Mouse (Mus musculus) MEL (cell line): ENCODE results near the gene Lmntd1. TPM values are rescaled to one million over a fixed set of nuclear protein-coding genes. Genes with fewer than 3 reads are reported as not detected.

Source experiments
- DNase-seq: peaks from one replicate; pipeline ENCODE4 v3.0.0; 2011; ENCODE audit warnings: low read depth, low spot score
- H3K27ac ChIP-seq: 2 replicates; pipeline ENCODE4 v1.5.1; 2012; ENCODE audit warnings: low read depth, mild to moderate bottlenecking, control low read depth, low read length, moderate library complexity; ENCODE audit not compliant: control insufficient read depth
- H3K27me3 ChIP-seq, 2 experiments: fragments of 150-350 bp in 1 of 2; sonication (generic) in 1 of 2; 2 replicates each; pipeline ENCODE4 v1.6.1; 2012; ENCODE audit warnings: low read length in 2 of 2, mild to moderate bottlenecking in 2 of 2, improper control_type of control experiment in 1 of 2, moderate library complexity in 1 of 2; ENCODE audit not compliant: insufficient read depth in 2 of 2, control insufficient read depth in 1 of 2
- H3K36me3 ChIP-seq, 2 experiments: 2 replicates each; pipeline ENCODE4 v1.6.1; 2012 to 2014; ENCODE audit warnings: low read length in 2 of 2, improper control_type of control experiment in 1 of 2, inconsistent platforms in 1 of 2, mild to moderate bottlenecking in 1 of 2; ENCODE audit not compliant: insufficient read depth in 2 of 2, control insufficient read depth in 1 of 2
- H3K4me1 ChIP-seq, 2 experiments: fragments of 150-350 bp in 1 of 2; sonication (generic) in 1 of 2; 2 replicates each; pipeline ENCODE4 v1.6.1; 2012; ENCODE audit warnings: low read length in 2 of 2, improper control_type of control experiment in 1 of 2, mild to moderate bottlenecking in 1 of 2; ENCODE audit not compliant: insufficient read depth in 2 of 2, control insufficient read depth in 1 of 2
- H3K4me3 ChIP-seq, 2 experiments: fragments of 150-350 bp in 1 of 2; sonication (generic) in 1 of 2; 2 replicates each; pipeline ENCODE4 v1.5.1; 2012; ENCODE audit warnings: low read depth in 2 of 2, low read length in 2 of 2, mild to moderate bottlenecking in 2 of 2, moderate library complexity in 2 of 2, control low read depth in 1 of 2, improper control_type of control experiment in 1 of 2; ENCODE audit not compliant: control insufficient read depth in 1 of 2, insufficient read depth in 1 of 2
- H3K79me2 ChIP-seq: 2 replicates; pipeline ENCODE4 v1.6.1; 2012; ENCODE audit warnings: mild to moderate bottlenecking, low read length, moderate library complexity; ENCODE audit not compliant: control insufficient read depth, poor library complexity, insufficient read depth
- H3K9ac ChIP-seq: 2 replicates; pipeline ENCODE4 v1.6.1; 2012; ENCODE audit warnings: low read depth, mild to moderate bottlenecking, control low read depth, low read length, moderate library complexity; ENCODE audit not compliant: control insufficient read depth, poor library complexity, severe bottlenecking
- H3K9me3 ChIP-seq: fragments of 150-350 bp; sonication (generic); replicated peaks from 2 replicates; pipeline ENCODE4 v1.6.1; 2012; ENCODE audit warnings: mild to moderate bottlenecking, low read length, improper control_type of control experiment, moderate library complexity; ENCODE audit not compliant: insufficient read depth
- BHLHE40 ChIP-seq: IDR thresholded peaks from 2 replicates; pipeline ENCODE4 v1.6.1; 2012; ENCODE audit warnings: low read depth, mild to moderate bottlenecking, inconsistent platforms, low read length, improper control_type of control experiment, borderline replicate concordance
- CHD2 ChIP-seq: IDR thresholded peaks from 2 replicates; pipeline ENCODE4 v1.6.1; 2011; ENCODE audit warnings: low read length, improper control_type of control experiment
- ELF1 ChIP-seq: IDR thresholded peaks from 2 replicates; pipeline ENCODE4 v1.6.1; 2014; ENCODE audit warnings: low read depth, mild to moderate bottlenecking, inconsistent platforms, low read length, improper control_type of control experiment, moderate library complexity
- ETS1 ChIP-seq: IDR thresholded peaks from 2 replicates; pipeline ENCODE4 v1.6.1; 2012; ENCODE audit warnings: low read depth, mild to moderate bottlenecking, inconsistent platforms, low read length, improper control_type of control experiment, moderate library complexity
- GABPA ChIP-seq: IDR thresholded peaks from 2 replicates; pipeline ENCODE4 v1.6.1; 2012; ENCODE audit warnings: low read depth, mild to moderate bottlenecking, inconsistent platforms, low read length, improper control_type of control experiment, moderate library complexity
- HCFC1 ChIP-seq: IDR thresholded peaks from 2 replicates; pipeline ENCODE4 v1.6.1; 2012; ENCODE audit warnings: low read depth, mild to moderate bottlenecking, inconsistent platforms, low read length, improper control_type of control experiment, moderate library complexity
- JUND ChIP-seq: IDR thresholded peaks from 2 replicates; pipeline ENCODE4 v1.6.1; 2011; ENCODE audit warnings: low read depth, mild to moderate bottlenecking, improper control_type of control experiment, low read length
- MAZ ChIP-seq: IDR thresholded peaks from 2 replicates; pipeline ENCODE4 v1.6.1; 2012; ENCODE audit warnings: low read depth, mild to moderate bottlenecking, inconsistent platforms, low read length, improper control_type of control experiment
- MEF2A ChIP-seq: IDR thresholded peaks from 2 replicates; pipeline ENCODE4 v1.6.1; 2014; ENCODE audit warnings: low read depth, mild to moderate bottlenecking, inconsistent platforms, low read length, improper control_type of control experiment; ENCODE audit not compliant: poor library complexity, insufficient replicate concordance, severe bottlenecking; ENCODE audit errors: extremely low read depth
- MYB ChIP-seq: IDR thresholded peaks from 2 replicates; pipeline ENCODE4 v1.6.1; 2011; ENCODE audit warnings: mild to moderate bottlenecking, low read depth, low read length, improper control_type of control experiment
- NELFE ChIP-seq: IDR thresholded peaks from 2 replicates; pipeline ENCODE4 v1.6.1; 2011; ENCODE audit warnings: low read depth, low read length, improper control_type of control experiment
- NRF1 ChIP-seq: IDR thresholded peaks from 2 replicates; pipeline ENCODE4 v1.6.1; 2014; ENCODE audit warnings: low read depth, mild to moderate bottlenecking, inconsistent platforms, low read length, improper control_type of control experiment, moderate library complexity; ENCODE audit not compliant: poor library complexity, insufficient read depth, severe bottlenecking
- POLR2A ChIP-seq, 2 experiments: IDR thresholded peaks; 2 replicates each; pipeline ENCODE4 v1.6.1; 2011 to 2012; ENCODE audit warnings: low read length in 2 of 2, mild to moderate bottlenecking in 2 of 2, control low read depth in 1 of 2, improper control_type of control experiment in 1 of 2, low read depth in 1 of 2, moderate library complexity in 1 of 2; ENCODE audit not compliant: control insufficient read depth in 1 of 2, insufficient read depth in 1 of 2, poor library complexity in 1 of 2
- POLR2AphosphoS5 ChIP-seq: IDR thresholded peaks from 2 replicates; pipeline ENCODE4 v1.6.1; 2012; ENCODE audit warnings: low read depth, borderline replicate concordance, mild to moderate bottlenecking, inconsistent platforms, low read length, moderate library complexity, mixed read lengths
- RCOR1 ChIP-seq: IDR thresholded peaks from 2 replicates; pipeline ENCODE4 v1.6.1; 2012; ENCODE audit warnings: low read depth, mild to moderate bottlenecking, inconsistent platforms, low read length, improper control_type of control experiment
- SIN3A ChIP-seq: IDR thresholded peaks from 2 replicates; pipeline ENCODE4 v1.6.1; 2012; ENCODE audit warnings: low read length, improper control_type of control experiment, inconsistent platforms
- SMC3 ChIP-seq: IDR thresholded peaks from 2 replicates; pipeline ENCODE4 v1.6.1; 2011; ENCODE audit warnings: low read depth, low read length, improper control_type of control experiment
- TBP ChIP-seq: IDR thresholded peaks from 2 replicates; pipeline ENCODE4 v1.8.0; 2011; ENCODE audit warnings: low read depth, low read length, improper control_type of control experiment
- TCF12 ChIP-seq: IDR thresholded peaks from 2 replicates; pipeline ENCODE4 v1.6.1; 2014; ENCODE audit warnings: low read depth, mild to moderate bottlenecking, inconsistent platforms, low read length, improper control_type of control experiment, moderate library complexity
- ZMIZ1 ChIP-seq: IDR thresholded peaks from 2 replicates; pipeline ENCODE4 v1.6.1; 2012; ENCODE audit warnings: low read depth, mild to moderate bottlenecking, inconsistent platforms, low read length, improper control_type of control experiment, moderate library complexity
- polyA plus RNA-seq, 2 experiments: library from polyadenylated mRNA; stranded (reverse) in 1 of 2; unstranded in 1 of 2; fragments of >175 nt in 1 of 2; fragments of >200 nt in 1 of 2; gene quantifications; 2 replicates each; pipeline versions ENCODE4 v1.2.1 to v1.2.4; 2012; ENCODE audit warnings: low replicate concordance in 2 of 2, low read depth in 1 of 2; ENCODE audit not compliant: insufficient read length in 2 of 2, insufficient read depth in 1 of 2, missing spikeins in 1 of 2
- total RNA-seq: library from RNA; depleted of rRNA; stranded (reverse); fragments of 300-350 nt; gene quantifications from 2 replicates; pipeline ENCODE4 v1.2.3, GENCODE M21; 2012

Gene Lmntd1
- total and polyA plus RNA-seq, 3 experiments = not detected

- no peaks in the 10 kb centered on the region; a peak in 3 of 4 replicates for H3K4me1 ChIP-seq
- peak overlapping the region; percentile 74 to 76 for H3K4me3 ChIP-seq
- peak overlapping the region; percentile 53 for H3K27ac ChIP-seq
- no peaks in the 10 kb centered on the region for H3K79me2 ChIP-seq
- peak; percentile 97 for DNase-seq
- H3K9ac ChIP-seq = peak overlapping the region; percentile 53
- TF ChIP-seq TBP (peak; percentile 93), ZMIZ1 (peak; percentile 73), ELF1 (peak; percentile 41; the same call in 1 of the 2 replicates), NRF1 (peak; percentile 52; the same call in 1 of the 2 replicates), ETS1 (peak; percentile 56; the same call in 1 of the 2 replicates), JUND (no peak), MEF2A (peak; percentile 92), HCFC1 (peak; percentile 47; the same call in 1 of the 2 replicates), MYB (no peak), BHLHE40 (peak; percentile 46; the same call in 1 of the 2 replicates), POLR2AphosphoS5 (0 out of 2 replicates have a peak, but pooled peaks have one; percentile 37), POLR2A (IDR thresholded peaks at IDR 0.05; ENCODE audit: control insufficient read depth in 1 of 2, insufficient read depth in 1 of 2, low read depth in 1 of 2, low read length in 2 of 2, poor library complexity in 1 of 2) (peak; percentile 80 to 88; a peak in 3 of 4 replicates), TCF12 (0 out of 2 replicates have a peak, but pooled peaks have one; percentile 34), NELFE (peak; percentile 79), SIN3A (peak; percentile 71), RCOR1 (no peak), SMC3 (peak; percentile 24; the same call in 1 of the 2 replicates), MAZ (peak; percentile 80), GABPA (no peak), CHD2 (no peak)
- no peaks in the 10 kb centered on the region for H3K9me3 ChIP-seq
- no peaks in the 10 kb centered on the region; a peak in 1 of 4 replicates for H3K36me3 ChIP-seq
- H3K27me3 ChIP-seq = no peaks in the 10 kb centered on the region; a peak in 1 of 4 replicates
These were observed 273.4 kb downstream of the Lmntd1 start for GRCm38 (mm10) chr6:145340657-145341146.
